Mouse (Mus musculus) embryonic facial prominence, embryonic 15.5 days (tissue): ENCODE data around the gene Hyls1. TPM values are rescaled to one million over a fixed set of nuclear protein-coding genes. Genes with fewer than 3 reads are reported as not detected.

Experiments
- ATAC-seq: fragments of 200-750 bp; cut with Nextera tagmentation; 2 replicates; pipeline ENCODE4 v1.8.0; 2017; ENCODE audit warnings: low read depth, moderate TSS enrichment; ENCODE audit not compliant: insufficient number of reproducible peaks, low FRiP score, low TSS enrichment
- H3K27ac ChIP-seq: fragments of 300-500 bp; sonication (generic); replicated peaks from 2 replicates; pipeline ENCODE4 v1.5.1; 2015; ENCODE audit warnings: mild to moderate bottlenecking, inconsistent platforms
- H3K27me3 ChIP-seq: fragments of 300-500 bp; sonication (generic); 2 replicates; pipeline ENCODE4 v1.6.1; 2015; ENCODE audit warnings: inconsistent platforms
- H3K36me3 ChIP-seq: fragments of 300-500 bp; sonication (generic); 2 replicates; pipeline ENCODE4 v1.6.1; 2015; ENCODE audit warnings: mild to moderate bottlenecking, inconsistent platforms
- H3K4me1 ChIP-seq: fragments of 300-500 bp; sonication (generic); 2 replicates; pipeline ENCODE4 v1.6.1; 2015; ENCODE audit warnings: inconsistent platforms
- H3K4me2 ChIP-seq: fragments of 300-500 bp; sonication (generic); replicated peaks from 2 replicates; pipeline ENCODE4 v1.6.1; 2015; ENCODE audit warnings: mild to moderate bottlenecking, inconsistent platforms
- H3K4me3 ChIP-seq: fragments of 300-500 bp; sonication (generic); replicated peaks from 2 replicates; pipeline ENCODE4 v1.5.1; 2015; ENCODE audit warnings: mild to moderate bottlenecking, inconsistent platforms
- H3K9ac ChIP-seq: fragments of 300-500 bp; sonication (generic); 2 replicates; pipeline ENCODE4 v1.6.1; 2015; ENCODE audit warnings: inconsistent platforms
- H3K9me3 ChIP-seq: fragments of 300-500 bp; sonication (generic); replicated peaks from 2 replicates; pipeline ENCODE4 v1.6.1; 2016; ENCODE audit warnings: inconsistent platforms
- WGBS: fragments of 180-500 bp; shearing (Covaris S2); methylation state at CpG from one replicate; pipeline ENCODE4 v1.1.7; 2015; 5-methylcytosine and 5-hydroxymethylcytosine counted together
- polyA plus RNA-seq: library from polyadenylated mRNA; unstranded; fragments of >200 nt; fragmentation: Nextera tagmentation; extraction: Ambion mirVana; gene quantifications from 2 replicates; pipeline ENCODE4 v1.2.1, GENCODE M21; 2015

The Hyls1 gene
- polyA plus RNA-seq, 1 experiment from 2014 or later, result 23.1 TPM

- Histone ChIP-seq H3K36me3 (no peaks in the 10 kb centered on the region), H3K4me2 (no peak overlapping the region)
- WGBS, result 67% methylated on average over 6 of the region's 6 CpGs
Observed at GRCm38 (mm10) chr9:35541941-35542340, 28.3 kb downstream of the Hyls1 start.

GRCm38 (mm10) chr9:35541488-35541887 lies 28.7 kb downstream of the Hyls1 start:
- H3K27me3 ChIP-seq, result no peaks in the 10 kb centered on the region
- 4% methylated on average over 6 of the region's 6 CpGs for WGBS

More at GRCm38 (mm10) chr9:35541941-35542340, 28.3 kb downstream of the Hyls1 start:
- Histone ChIP-seq H3K9ac (no peak overlapping the region), H3K4me1 (no peaks in the 10 kb centered on the region), H3K9me3 (no peaks in the 10 kb centered on the region), H3K4me3 (no peak overlapping the region), H3K27ac (no peak overlapping the region), H3K27me3 (no peaks in the 10 kb centered on the region)
- no peak for ATAC-seq

GRCm38 (mm10) chr9:35541024-35541423 lies 29.2 kb downstream of the Hyls1 start:
- WGBS, result 72% methylated on average over 5 of the region's 5 CpGs
- Histone ChIP-seq H3K4me1 (no peaks in the 10 kb centered on the region), H3K9me3 (no peaks in the 10 kb centered on the region), H3K27me3 (no peaks in the 10 kb centered on the region), H3K4me2 (no peak overlapping the region), H3K27ac (no peak overlapping the region), H3K4me3 (no peak overlapping the region), H3K36me3 (no peaks in the 10 kb centered on the region), H3K9ac (no peak overlapping the region)
- ATAC-seq, result no peak

More at GRCm38 (mm10) chr9:35541488-35541887, 28.7 kb downstream of the Hyls1 start:
- no peaks in the 10 kb centered on the region for H3K36me3 ChIP-seq
- H3K27ac ChIP-seq, result no peak overlapping the region
- H3K4me2 ChIP-seq, result no peak overlapping the region
- ATAC-seq, result peak; percentile 76; the same call in 1 of the 2 replicates
- H3K4me1 ChIP-seq, result no peaks in the 10 kb centered on the region
- H3K9ac ChIP-seq, result no peak overlapping the region
- H3K4me3 ChIP-seq, result no peak overlapping the region
- H3K9me3 ChIP-seq, result no peaks in the 10 kb centered on the region

GRCm38 (mm10) chr9:35539001-35539750 lies 31.0 kb downstream of the Hyls1 start:
- Histone ChIP-seq H3K27me3 (no peaks in the 10 kb centered on the region), H3K9me3 (no peaks in the 10 kb centered on the region), H3K4me3 (no peak overlapping the region), H3K27ac (no peak overlapping the region), H3K4me1 (no peaks in the 10 kb centered on the region; the same call in 1 of the 2 replicates), H3K4me2 (no peak overlapping the region), H3K9ac (no peak overlapping the region), H3K36me3 (no peaks in the 10 kb centered on the region)
- WGBS, result 76% methylated on average over 13 of the region's 13 CpGs
- no peak for ATAC-seq

- Histone ChIP-seq H3K4me3 (no peak overlapping the region), H3K36me3 (no peaks in the 10 kb centered on the region), H3K4me1 (peaks cover 4% of the 10 kb centered on the region; the same call in 1 of the 2 replicates), H3K27me3 (no peaks in the 10 kb centered on the region), H3K4me2 (no peak overlapping the region), H3K27ac (no peak overlapping the region), H3K9me3 (no peaks in the 10 kb centered on the region), H3K9ac (no peak overlapping the region)
- ATAC-seq, result no peak
- 70% methylated on average over 4 of the region's 4 CpGs for WGBS
Observed at GRCm38 (mm10) chr9:35535876-35536275, 34.3 kb downstream of the Hyls1 start.

GRCm38 (mm10) chr9:35535110-35535509 lies 35.1 kb downstream of the Hyls1 start:
- Histone ChIP-seq H3K27me3 (no peaks in the 10 kb centered on the region), H3K9me3 (no peaks in the 10 kb centered on the region), H3K4me1 (peaks cover 9% of the 10 kb centered on the region), H3K27ac (no peak overlapping the region), H3K9ac (no peak overlapping the region), H3K4me2 (no peak overlapping the region), H3K36me3 (no peaks in the 10 kb centered on the region), H3K4me3 (no peak overlapping the region)
- peak; percentile 75; the same call in 1 of the 2 replicates for ATAC-seq
- 10% methylated on average over 2 of the region's 2 CpGs for WGBS

GRCm38 (mm10) chr9:35533266-35533665 lies 36.9 kb downstream of the Hyls1 start:
- Histone ChIP-seq H3K9ac (no peak overlapping the region), H3K36me3 (no peaks in the 10 kb centered on the region), H3K4me1 (peaks cover 16% of the 10 kb centered on the region), H3K27me3 (no peaks in the 10 kb centered on the region), H3K27ac (no peak overlapping the region), H3K9me3 (no peaks in the 10 kb centered on the region), H3K4me2 (no peak overlapping the region), H3K4me3 (no peak overlapping the region)
- 52% methylated on average over 9 of the region's 9 CpGs for WGBS
- no peak for ATAC-seq

- Histone ChIP-seq H3K4me3 (no peak overlapping the region), H3K4me1 (peaks cover 16% of the 10 kb centered on the region), H3K27ac (peak overlapping the region; percentile 29), H3K9ac (no peak overlapping the region), H3K4me2 (no peak overlapping the region), H3K36me3 (no peaks in the 10 kb centered on the region), H3K9me3 (no peaks in the 10 kb centered on the region), H3K27me3 (no peaks in the 10 kb centered on the region)
- ATAC-seq, result no peak
- WGBS, result 4% methylated on average over 1 of the region's 1 CpGs
Observed at GRCm38 (mm10) chr9:35529796-35530195, 40.4 kb downstream of the Hyls1 start.

GRCm38 (mm10) chr9:35529141-35529540 lies 41.1 kb downstream of the Hyls1 start:
- Histone ChIP-seq H3K27me3 (no peaks in the 10 kb centered on the region), H3K9ac (no peak overlapping the region), H3K27ac (peak overlapping the region; percentile 58; the same call in 1 of the 2 replicates), H3K4me2 (no peak overlapping the region), H3K4me1 (peaks cover 22% of the 10 kb centered on the region), H3K9me3 (no peaks in the 10 kb centered on the region), H3K4me3 (no peak overlapping the region), H3K36me3 (no peaks in the 10 kb centered on the region)
- no peak for ATAC-seq
- 45% methylated on average over 3 of the region's 3 CpGs for WGBS

- H3K27me3 ChIP-seq, result no peaks in the 10 kb centered on the region
- no peaks in the 10 kb centered on the region for H3K36me3 ChIP-seq
- WGBS, result 17% methylated on average over 7 of the region's 7 CpGs
- H3K9me3 ChIP-seq, result no peaks in the 10 kb centered on the region
- peak overlapping the region; percentile 30; the same call in 1 of the 2 replicates for H3K4me2 ChIP-seq
- H3K9ac ChIP-seq, result no peak overlapping the region
- H3K27ac ChIP-seq, result peak overlapping the region; percentile 86
- ATAC-seq, result peak; percentile 68
- peaks cover 20% of the 10 kb centered on the region for H3K4me1 ChIP-seq
- no peak overlapping the region for H3K4me3 ChIP-seq
Observed at GRCm38 (mm10) chr9:35523941-35524411, 46.2 kb downstream of the Hyls1 start.

GRCm38 (mm10) chr9:35523541-35523940 lies 46.7 kb downstream of the Hyls1 start:
- ATAC-seq, result peak; percentile 86
- no peaks in the 10 kb centered on the region for H3K27me3 ChIP-seq
- H3K4me1 ChIP-seq, result peaks cover 20% of the 10 kb centered on the region
- no peak overlapping the region for H3K4me3 ChIP-seq
- no peaks in the 10 kb centered on the region for H3K9me3 ChIP-seq
- whole genome bisulfite sequencing, result 25% methylated on average over 5 of the region's 5 CpGs
- H3K27ac ChIP-seq, result peak overlapping the region; percentile 86
- H3K9ac ChIP-seq, result no peak overlapping the region
- H3K36me3 ChIP-seq, result no peaks in the 10 kb centered on the region
- no peak overlapping the region for H3K4me2 ChIP-seq
